Mouse (Mus musculus): ENCODE data around the gene Cebpb.

Cebpb gene

DNA sequence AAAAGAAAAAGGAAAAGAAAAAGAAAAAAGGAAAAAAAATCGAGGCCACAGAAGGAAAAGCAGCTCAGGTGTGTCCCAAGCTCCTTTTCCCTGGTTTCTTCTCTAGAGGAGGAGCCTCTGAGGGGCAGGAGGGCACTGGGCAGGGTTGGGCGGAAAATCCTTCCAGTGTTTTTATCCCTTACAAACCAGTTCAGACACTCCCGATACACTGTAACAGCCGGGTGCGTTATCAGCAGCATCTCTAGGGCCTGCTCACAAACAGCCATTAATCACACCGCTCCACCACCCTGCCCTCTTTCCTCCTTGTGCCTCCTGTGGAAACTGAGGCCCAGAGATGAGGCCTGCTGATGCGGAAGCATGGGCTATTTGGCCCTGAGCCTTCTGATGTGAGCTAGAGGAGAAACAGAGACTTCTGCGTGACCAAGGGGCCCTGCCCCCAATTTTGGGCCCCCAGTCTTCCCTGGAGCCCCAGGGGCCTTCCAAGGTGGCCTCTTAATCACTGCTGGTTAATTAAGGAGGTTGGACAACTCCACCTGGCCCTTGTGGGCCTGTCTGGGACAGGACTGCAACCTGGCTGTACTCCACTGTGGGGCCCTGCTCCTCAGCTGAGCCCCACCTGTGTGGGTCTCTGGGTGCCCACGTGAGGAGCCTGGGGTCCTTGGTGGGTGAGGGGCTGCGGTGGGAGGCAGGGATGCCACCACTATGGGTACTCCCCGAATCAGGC lies 32.6 kb downstream of the Cebpb start:
- DNase-seq (ENCODE audit: low spot score in 2 of 2) = no peak

DNA sequence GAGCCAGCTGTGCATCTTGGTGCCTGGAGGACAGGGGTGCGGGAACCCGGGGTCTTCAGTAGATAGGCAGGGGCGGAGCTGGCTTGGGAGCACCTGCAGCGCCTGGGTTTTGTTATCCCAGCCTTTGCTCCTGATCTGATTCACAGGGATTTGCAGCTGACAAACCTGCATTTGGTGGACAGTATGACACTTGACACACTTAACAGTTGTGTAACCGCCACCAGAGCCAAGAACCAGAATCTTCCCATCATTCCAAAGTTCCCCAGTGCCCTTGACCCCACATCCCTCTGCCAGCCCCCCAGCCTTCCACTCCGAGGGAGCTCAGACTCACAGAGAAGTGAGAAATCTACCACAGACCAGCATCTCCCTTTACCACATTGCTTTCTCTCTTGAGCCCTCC lies 33.8 kb downstream of the Cebpb start:
- no peak for DNase-seq (ENCODE audit: low spot score in 2 of 2)

DNA sequence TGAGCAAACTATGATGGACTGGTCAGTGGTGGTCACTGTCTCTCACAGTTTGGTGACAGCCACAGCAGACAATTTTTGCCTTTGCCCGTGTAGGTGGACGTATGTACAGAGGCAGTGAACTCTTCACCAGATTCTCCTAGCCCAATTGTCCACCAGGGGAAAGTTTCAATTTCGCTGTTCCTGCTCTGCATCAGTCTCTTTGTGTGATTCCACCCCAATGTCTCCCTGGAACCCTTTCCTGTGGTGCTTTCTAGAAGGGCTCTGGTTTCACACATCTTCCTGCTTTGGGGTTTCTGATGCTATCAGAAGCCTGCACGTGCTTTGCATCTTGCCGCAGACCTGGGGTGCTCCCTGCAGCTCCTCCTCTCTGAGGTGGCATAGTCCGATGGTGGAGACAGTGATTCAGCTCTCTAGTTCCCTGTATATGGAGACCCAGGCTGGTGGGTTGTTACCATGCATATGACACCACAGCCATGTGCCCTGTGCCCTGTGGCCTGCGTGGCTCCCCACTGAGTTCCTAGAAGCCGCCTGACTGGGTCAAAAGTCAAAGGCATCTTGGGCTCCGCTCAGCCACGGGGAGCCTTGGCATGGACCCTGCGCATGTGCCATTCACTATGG lies 35.0 kb downstream of the Cebpb start:
- peak; percentile 22 to 25 for DNase-seq (ENCODE audit: low spot score in 2 of 2)

DNA sequence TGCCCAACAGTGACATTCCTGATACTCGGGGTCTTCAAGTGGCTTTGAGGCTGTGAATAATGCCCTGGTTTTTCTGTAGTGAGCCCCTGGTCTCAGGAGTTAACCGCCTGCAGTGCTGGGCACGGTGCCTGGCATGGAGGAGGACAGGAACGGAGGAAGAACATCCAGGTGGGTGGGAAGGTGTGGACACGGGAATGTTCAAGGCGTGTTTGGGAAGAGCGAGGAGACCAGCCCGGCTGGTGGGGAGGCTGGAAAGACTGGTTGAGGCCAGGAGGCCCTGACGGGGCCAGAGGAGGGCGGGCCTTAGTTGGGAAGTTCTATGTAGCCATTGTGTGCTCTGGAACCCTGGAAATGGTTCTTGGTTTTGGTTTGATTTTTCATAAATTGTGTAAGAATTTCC lies 37.2 kb downstream of the Cebpb start:
- no peak for DNase-seq (ENCODE audit: low spot score in 2 of 2)

DNA sequence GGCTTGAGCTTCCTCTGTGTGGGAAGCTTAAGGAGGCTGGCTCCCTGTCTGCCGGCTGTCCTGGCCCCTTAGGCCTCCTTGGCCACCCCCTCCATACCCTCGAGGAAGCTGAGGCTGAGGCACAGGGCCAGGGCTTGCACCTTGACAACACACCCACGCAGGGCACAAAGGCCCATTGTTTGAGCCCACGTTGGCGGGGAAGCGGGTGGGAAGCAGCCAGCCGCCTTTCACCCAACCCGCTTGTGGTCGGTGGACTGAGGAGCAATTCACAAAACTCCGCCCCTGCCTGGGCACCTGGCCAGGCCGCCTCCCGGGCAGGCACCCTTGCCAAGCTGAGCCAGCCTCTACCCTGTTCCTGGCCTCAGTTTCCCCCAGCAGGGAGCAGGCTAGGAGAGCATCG lies 38.4 kb downstream of the Cebpb start:
- no peak for DNase-seq (ENCODE audit: low spot score in 2 of 2)

DNA sequence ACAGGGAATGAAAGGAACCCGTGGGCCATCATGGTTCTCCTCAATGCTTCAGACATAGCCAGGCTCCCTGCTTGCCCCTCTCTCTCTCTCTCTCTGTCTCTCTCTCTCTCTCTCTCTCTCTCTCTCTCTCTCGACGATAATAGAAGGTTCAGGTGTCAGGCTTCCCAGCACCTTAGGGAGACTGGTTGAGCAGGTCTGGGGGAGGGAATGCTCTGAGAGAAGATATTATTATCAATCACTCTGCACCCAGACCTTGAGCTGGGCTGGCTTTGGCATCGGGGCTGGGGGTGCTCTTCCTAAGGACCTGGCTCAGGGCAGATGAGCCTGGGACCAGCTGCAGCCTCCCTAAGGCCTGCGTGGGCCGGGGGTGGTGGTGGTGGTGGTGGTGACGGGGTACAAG lies 41.3 kb downstream of the Cebpb start:
- no peak for DNase-seq (ENCODE audit: low spot score in 2 of 2)

DNA sequence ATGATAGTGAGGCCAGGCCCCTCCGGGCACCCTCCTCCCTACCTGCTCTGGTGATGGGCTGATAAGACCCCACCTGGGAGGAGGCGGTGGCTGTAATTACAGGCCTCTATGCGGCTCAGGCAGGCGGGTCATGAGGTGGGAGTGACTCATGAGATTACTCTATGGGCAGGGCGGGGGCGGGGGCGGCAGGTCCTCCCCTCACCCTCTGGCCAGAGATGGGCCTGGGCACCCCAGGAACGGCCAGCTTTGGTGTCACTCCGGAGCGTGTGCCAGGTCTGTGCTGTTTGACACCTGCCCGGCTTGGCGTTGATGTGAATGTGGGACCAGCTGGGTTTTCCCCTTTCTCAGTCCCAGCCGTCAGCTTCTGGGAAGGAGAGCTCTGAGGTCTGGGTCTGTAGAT lies 42.4 kb downstream of the Cebpb start:
- DNase-seq (ENCODE audit: low spot score in 2 of 2) = no peak

DNA sequence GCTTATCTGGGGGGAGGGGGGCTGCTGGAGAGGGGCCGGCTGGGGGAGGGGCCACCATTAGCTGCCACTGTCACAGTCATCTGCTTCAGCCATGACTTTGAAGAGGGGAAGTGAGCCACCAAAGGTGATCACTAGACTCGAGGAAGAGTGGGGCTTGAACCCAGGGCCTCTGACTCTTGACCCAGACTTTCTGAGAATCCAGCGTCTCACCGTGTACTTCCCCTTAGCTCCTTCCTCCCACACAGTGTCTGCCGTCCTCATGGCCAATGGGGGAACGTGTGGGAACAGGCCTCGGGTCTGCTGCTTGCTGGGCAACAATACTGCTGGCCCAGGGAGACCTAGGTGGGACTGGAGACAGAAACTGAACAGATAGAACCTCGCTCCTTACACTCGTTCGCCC lies 46.1 kb downstream of the Cebpb start:
- DNase-seq (ENCODE audit: low spot score in 2 of 2) = no peak

DNA sequence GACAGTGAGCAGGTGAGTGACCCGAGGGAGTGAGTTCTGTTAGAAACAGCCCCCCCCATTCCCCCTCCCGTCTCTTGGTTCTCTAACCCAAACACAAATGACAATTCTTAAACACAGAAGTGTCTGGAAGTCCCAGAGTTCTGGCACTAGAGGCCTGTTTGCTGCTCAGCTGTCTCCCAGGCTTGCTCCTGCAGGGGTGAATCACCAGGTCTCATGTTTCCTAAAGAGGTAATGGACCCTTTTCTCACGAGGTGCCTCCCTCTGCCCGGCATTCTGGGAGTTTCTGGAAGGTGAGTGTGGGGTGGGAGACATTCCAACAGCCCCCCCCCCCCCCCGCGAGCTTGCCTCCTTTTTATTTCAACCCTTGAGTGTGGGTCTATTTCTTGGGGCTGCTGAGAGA lies 50.3 kb downstream of the Cebpb start:
- DNase-seq (ENCODE audit: low spot score in 2 of 2) = no peak
